Mouse (Mus musculus) kidney, postnatal 4 days (tissue): ENCODE measurements at regions not wholly inside any gene's neighbourhood (a gene's known extent, or its start where the extent isn't known, plus 50 kb on each side); places are given as distances from the start of the nearest gene placed in this dataset.
"Not testable (repeated sequence)": the region's sequence is repeated elsewhere in the genome, so short reads cannot be mapped to it uniquely, and the experiment has no call there.

ENCODE experiments used
- DNase-seq, 2 experiments: peaks; one replicate each; pipeline ENCODE4 v3.0.0; 2021; ENCODE audit warnings: mixed read lengths in 2 of 2

DNA sequence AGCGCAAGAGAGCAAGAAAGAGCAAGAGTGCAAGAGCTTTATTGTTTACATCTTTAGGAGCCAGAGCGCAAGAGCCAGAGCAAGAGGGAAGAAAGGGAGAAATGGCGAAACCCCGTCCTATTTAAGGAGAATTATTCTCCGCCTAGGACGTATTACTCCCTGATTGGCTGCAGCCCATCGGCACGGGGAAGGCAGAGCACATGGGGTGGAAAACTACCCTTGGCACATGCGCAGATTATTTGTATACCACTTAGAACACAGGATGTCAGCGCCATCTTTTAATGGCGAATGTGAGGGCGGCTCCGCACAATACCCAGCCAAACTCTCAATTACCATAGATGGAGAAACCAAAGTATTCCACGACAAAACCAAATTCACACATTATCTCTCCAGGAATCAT, 2464.4 kb upstream of the Pcdh20 start:
- DNase-seq, result not testable (repeated sequence)

- no peak for DNase-seq
Observed at GRCm38 (mm10) chr14:90905270-90905669, 2434.1 kb upstream of the Pcdh20 start.

DNA sequence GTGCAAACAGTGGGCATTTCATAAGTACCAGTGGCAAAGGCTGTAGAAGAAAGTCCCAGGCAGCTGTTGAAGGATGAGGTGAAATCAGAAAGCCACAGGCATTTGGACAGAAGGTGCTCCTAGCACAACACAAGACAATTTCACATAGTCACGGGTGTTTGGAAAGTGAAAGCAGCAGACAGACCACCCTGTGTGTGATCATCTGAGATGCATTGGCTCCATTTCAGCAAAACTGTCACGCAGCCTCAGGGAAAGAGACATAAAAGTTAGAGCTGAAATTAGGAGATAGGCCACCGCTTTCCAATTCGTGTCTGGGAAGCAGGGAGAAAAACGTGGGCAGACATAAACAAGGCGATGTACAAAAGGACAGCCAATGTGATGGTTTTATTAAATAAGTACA, 2418.5 kb upstream of the Pcdh20 start:
- DNase-seq, result peak in 1 of 2 experiments; percentile 1
